ENCODE assay signal across 8 mouse cellular contexts in genomic region chr3:84314651-84315191, GRCm38 (mm10). TPM values are rescaled to one million over a fixed set of nuclear protein-coding genes. Genes with fewer than 3 reads are reported as not detected.
DNase-seq lines count a peak whose midpoint lies in the region; ATAC-seq lines count a peak whose summit lies in the region.

No protein-coding gene starts in this region.

- ATAC-seq in common myeloid progenitor, adult 5-6 weeks (replicated peaks; ENCODE audit: low read depth, poor library complexity, severe bottlenecking) = peak; percentile 61
- peak; percentile 67 for ATAC-seq in intestine, embryonic 15.5 days
- ATAC-seq in stomach, embryonic 16.5 days (ENCODE audit: insufficient read depth, low FRiP score) = peak; percentile 69

- H3K27ac ChIP-seq in intestine, embryonic 15.5 days = 0 out of 2 replicates have a peak overlapping the region, but pooled peaks have one; percentile 54
- H3K27ac ChIP-seq in midbrain, embryonic 10.5 days (replicated peaks) = peak overlapping the region; percentile 78
- H3K27ac ChIP-seq in stomach, embryonic 16.5 days (ENCODE audit: low read length) = peak overlapping the region; percentile 65

- DNase-seq in 3134 (ENCODE audit: extremely low read depth, insufficient read length, low spot score) = peak; percentile 69
- peak; percentile 95 for DNase-seq in MEL-GATA-1-ER (ENCODE audit: extremely low read depth, low read depth)
- peak; percentile 22 for DNase-seq in gastrocnemius, postnatal 25 days
- peak; percentile 50 for DNase-seq in left cerebral cortex, postnatal 4 days
- peak; percentile 63 for DNase-seq in midbrain, embryonic 10.5 days (ENCODE audit: low spot score)

- no peaks in the 10 kb centered on the region for H3K27me3 ChIP-seq in intestine, embryonic 15.5 days (replicated peaks)
- no peaks in the 10 kb centered on the region; the same call in 1 of the 2 replicates for H3K27me3 ChIP-seq in midbrain, embryonic 10.5 days (ENCODE audit: low read depth, poor library complexity, severe bottlenecking)
- no peaks in the 10 kb centered on the region for H3K27me3 ChIP-seq in stomach, embryonic 16.5 days (ENCODE audit: control insufficient read depth, insufficient read depth, low read length)

- 0 out of 2 replicates have a peak, but pooled peaks cover 7% of the 10 kb centered on the region for H3K4me1 ChIP-seq in intestine, embryonic 15.5 days (replicated peaks)
- H3K4me1 ChIP-seq in midbrain, embryonic 10.5 days = peaks cover 12% of the 10 kb centered on the region
- peaks cover 10% of the 10 kb centered on the region for H3K4me1 ChIP-seq in stomach, embryonic 16.5 days (ENCODE audit: control insufficient read depth, insufficient read depth, low read length)

- intact Hi-C loops in left cerebral cortex, postnatal 4 days (cut with DNase I) = loop anchor here (5.0 kb wide), 1 partner anchor 367 kb away; no protein-coding TSS in a partner anchor

- no peaks in the 10 kb centered on the region for H3K36me3 ChIP-seq in intestine, embryonic 15.5 days
- no peaks in the 10 kb centered on the region for H3K36me3 ChIP-seq in midbrain, embryonic 10.5 days
- no peaks in the 10 kb centered on the region for H3K36me3 ChIP-seq in stomach, embryonic 16.5 days (ENCODE audit: control insufficient read depth, insufficient read depth, low read length)

- H3K4me3 ChIP-seq in intestine, embryonic 15.5 days (replicated peaks) = no peak overlapping the region
- peak overlapping the region; percentile 23; the same call in 1 of the 2 replicates for H3K4me3 ChIP-seq in midbrain, embryonic 10.5 days
- no peak overlapping the region for H3K4me3 ChIP-seq in stomach, embryonic 16.5 days (replicated peaks; ENCODE audit: low read length)

- H3K9ac ChIP-seq in intestine, embryonic 15.5 days = no peak overlapping the region
- H3K9ac ChIP-seq in stomach, embryonic 16.5 days (ENCODE audit: low read length) = 0 out of 2 replicates have a peak overlapping the region, but pooled peaks have one; percentile 5

- 26% methylated on average over 8 of the region's 8 CpGs for WGBS in intestine, embryonic 15.5 days
- WGBS in midbrain, embryonic 10.5 days = 40% methylated on average over 8 of the region's 8 CpGs
- WGBS in stomach, embryonic 16.5 days = 17% methylated on average over 8 of the region's 8 CpGs

- H3K9me3 ChIP-seq in intestine, embryonic 15.5 days = no peaks in the 10 kb centered on the region
- no peaks in the 10 kb centered on the region for H3K9me3 ChIP-seq in midbrain, embryonic 10.5 days (replicated peaks)
- H3K9me3 ChIP-seq in stomach, embryonic 16.5 days (replicated peaks; ENCODE audit: control insufficient read depth, low read length) = no peaks in the 10 kb centered on the region

- H3K4me2 ChIP-seq in intestine, embryonic 15.5 days (replicated peaks) = peak overlapping the region; percentile 40
- H3K4me2 ChIP-seq in stomach, embryonic 16.5 days (ENCODE audit: low read depth, low read length) = peak overlapping the region; percentile 25; the same call in 1 of the 2 replicates

RNA-seq across cellular contexts. Expression of gene Trim2, which starts 8.0 kb away (rescaled TPM):
- total RNA-seq in common myeloid progenitor, adult 5-6 weeks (2017) = 1.7 and 3.0 TPM in 2 replicates
- total RNA-seq in gastrocnemius, postnatal 25 days (2021) = 1 to 10 TPM; 2.7 to 3.3 TPM
- 50.1 and 57.2 TPM in 2 replicates for polyA plus RNA-seq in intestine, embryonic 15.5 days (2015; fragmentation: Nextera tagmentation; extraction: Ambion mirVana)
- 100 to 1,000 TPM; 331 to 352 TPM for total RNA-seq in left cerebral cortex, postnatal 4 days (2021)
- 81.7 and 116 TPM in 2 replicates for polyA plus RNA-seq in midbrain, embryonic 10.5 days (2016; fragmentation: Nextera tagmentation; extraction: Ambion mirVana)
- 33.4 and 39.9 TPM in 2 replicates for polyA plus RNA-seq in stomach, embryonic 16.5 days (2015; fragmentation: Nextera tagmentation; extraction: Ambion mirVana)

Comparison
In these comparisons a context has a peak if more than half of its experiments do, and no peak if none do; other contexts are left out.
1. DNase-seq: peak in every context shown above with its lines; median percentile 95 in MEL-GATA-1-ER; 69 in 3134; 63 in midbrain, embryonic 10.5 days; 50 in left cerebral cortex, postnatal 4 days; 22 in gastrocnemius, postnatal 25 days.
2. RNA of gene Trim2, which starts 8.0 kb away (total RNA-seq): 331 to 352 TPM in left cerebral cortex, postnatal 4 days; 2.7 to 3.3 TPM in gastrocnemius, postnatal 25 days and 1.7 to 3.0 TPM in common myeloid progenitor, adult 5-6 weeks; every median in the first group is over 10 times any median in the second.
3. Peak in every context shown above with its lines, with median percentiles within 50 percentile points of each other: ATAC-seq and H3K27ac ChIP-seq.